Mouse (Mus musculus) layer of hippocampus, adult 9-10 months (tissue): Measurements from ENCODE around the gene Gm28308.

Experiments
- DNase-seq: peaks from one replicate; pipeline ENCODE4 v3.0.0; 2022; ENCODE audit warnings: low spot score

The Gm28308 gene

DNA sequence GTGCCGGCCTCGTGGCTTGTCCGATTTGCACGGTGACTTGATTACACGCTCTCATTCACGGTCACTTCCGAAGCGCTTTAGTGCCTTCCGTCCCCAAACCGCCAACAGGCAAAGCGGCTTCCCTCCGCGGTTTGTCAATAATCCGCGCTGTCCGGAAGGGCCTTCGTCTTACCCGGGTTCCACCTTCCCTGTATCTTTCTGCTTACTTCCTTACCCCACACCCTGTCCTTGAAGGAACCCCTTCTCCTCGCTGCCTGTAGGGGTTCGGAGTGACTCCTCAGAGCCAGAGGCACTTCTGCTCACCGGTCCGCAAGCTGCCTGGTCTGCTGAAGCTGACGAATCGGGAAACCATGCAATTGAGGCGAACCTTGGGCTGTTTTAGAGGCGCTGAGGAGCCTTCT, 33.3 kb upstream of the Gm28308 start:
- DNase-seq = no peak

- no peak for DNase-seq
Observed at GRCm38 (mm10) chr6:52245757-52246142, 32.6 kb upstream of the Gm28308 start, which contains the start of gene Hoxa11. Hoxa11 (minus strand) TSS chr6:52245810.

GRCm38 (mm10) chr6:52245040-52245756, 32.1 kb upstream of the Gm28308 start:
- no peak for DNase-seq

- DNase-seq = no peak
Observed at GRCm38 (mm10) chr6:52244471-52245039, 31.4 kb upstream of the Gm28308 start.

- DNase-seq = no peak
Observed at GRCm38 (mm10) chr6:52243681-52244121, 30.6 kb upstream of the Gm28308 start.

DNA sequence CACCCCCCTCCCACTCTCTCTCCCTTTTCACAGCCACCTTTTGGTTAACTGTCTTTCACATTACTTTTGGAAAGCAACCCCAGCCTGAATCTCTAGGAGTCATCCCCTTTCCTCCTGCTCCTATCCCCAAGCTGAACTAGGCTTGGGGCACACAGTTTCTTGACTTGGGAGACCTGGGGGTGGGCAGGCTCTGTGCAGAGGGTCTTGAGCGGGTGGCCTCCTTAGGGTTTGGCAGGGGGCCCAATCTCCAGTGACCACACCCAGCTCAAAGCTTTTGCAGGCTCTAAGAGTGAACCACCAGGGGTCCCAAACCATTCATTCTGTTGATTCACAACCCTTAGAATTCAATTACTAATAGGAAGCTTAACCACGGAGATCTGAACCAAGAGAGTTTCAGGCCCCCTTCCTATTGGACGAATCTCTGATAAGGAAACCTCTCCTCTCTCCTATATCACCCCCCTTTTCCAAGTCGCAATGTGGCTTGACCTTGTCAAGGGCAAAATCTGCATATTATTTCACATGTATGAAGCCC, 29.7 kb upstream of the Gm28308 start:
- DNase-seq = no peak

- DNase-seq = no peak
Observed at GRCm38 (mm10) chr6:52241001-52241621, 28.0 kb upstream of the Gm28308 start.

- no peak for DNase-seq
Observed at GRCm38 (mm10) chr6:52240389-52241000, 27.4 kb upstream of the Gm28308 start, which contains the start of gene Hoxa10. Hoxa10 (minus strand) TSS chr6:52240854.

GRCm38 (mm10) chr6:52239625-52240388, 26.7 kb upstream of the Gm28308 start:
- no peak for DNase-seq

DNA sequence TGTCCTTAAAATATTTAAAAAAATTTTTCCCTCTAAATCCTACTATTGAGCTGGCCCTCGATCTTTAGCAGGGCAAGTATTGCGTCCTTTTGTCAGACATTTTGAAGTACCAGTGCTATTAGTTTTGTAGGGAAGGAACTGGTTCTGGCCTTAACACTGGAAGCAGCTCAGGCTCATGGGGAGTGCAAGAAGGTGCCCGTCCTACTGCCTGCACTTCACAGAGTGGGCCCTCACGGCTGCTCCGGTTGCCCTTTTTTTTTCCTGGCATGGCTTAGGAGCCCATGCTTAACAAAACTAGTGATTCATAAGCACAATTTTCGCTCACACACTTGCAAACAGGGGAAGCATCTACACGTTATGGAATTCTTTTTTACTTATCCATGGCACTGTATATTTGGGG, 25.8 kb upstream of the Gm28308 start:
- DNase-seq = no peak

DNA sequence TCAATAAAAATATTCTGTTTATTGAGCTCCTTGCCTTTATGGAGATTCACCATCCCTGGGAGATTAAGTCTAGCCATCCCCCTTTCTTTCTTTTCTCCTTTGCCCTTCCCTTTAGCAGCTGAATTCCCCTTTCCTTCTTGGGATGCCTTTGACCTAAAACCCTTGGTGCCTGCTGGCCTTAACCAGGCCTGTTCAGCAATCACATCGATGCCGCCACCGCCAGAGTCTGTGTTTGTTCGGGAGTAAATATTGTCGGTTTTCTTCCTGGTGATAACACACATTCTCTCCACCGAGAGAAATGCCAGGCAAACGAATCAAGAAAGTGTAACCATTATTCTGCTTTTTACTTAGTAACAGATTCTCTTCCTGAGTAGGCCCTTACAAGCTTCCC, 25.0 kb upstream of the Gm28308 start:
- no peak for DNase-seq

GRCm38 (mm10) chr6:52237346-52238154, 24.4 kb upstream of the Gm28308 start:
- no peak for DNase-seq

DNA sequence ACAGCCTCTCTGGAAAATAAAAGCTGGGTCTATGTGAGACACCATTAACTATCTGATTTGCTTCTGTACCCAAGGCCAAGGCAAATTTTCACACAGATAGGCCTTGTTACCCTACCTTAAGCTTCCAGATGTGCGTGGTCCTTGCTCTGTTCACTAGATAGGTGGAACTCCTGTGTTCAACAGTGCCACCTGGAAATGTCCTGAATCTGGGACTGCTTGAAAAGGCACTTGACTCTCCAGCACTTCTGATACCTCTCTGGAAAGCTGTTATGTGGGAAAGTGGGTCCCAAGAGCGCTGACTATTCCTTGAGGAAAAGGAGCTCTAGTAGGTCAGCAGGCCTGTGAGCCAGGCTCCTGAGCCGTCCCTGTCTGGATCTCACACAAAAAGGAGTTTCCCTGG, 23.7 kb upstream of the Gm28308 start:
- no peak for DNase-seq

GRCm38 (mm10) chr6:52235866-52236265, 22.7 kb upstream of the Gm28308 start:
- DNase-seq = no peak

GRCm38 (mm10) chr6:52235267-52235666, 22.1 kb upstream of the Gm28308 start:
- DNase-seq = no peak

DNA sequence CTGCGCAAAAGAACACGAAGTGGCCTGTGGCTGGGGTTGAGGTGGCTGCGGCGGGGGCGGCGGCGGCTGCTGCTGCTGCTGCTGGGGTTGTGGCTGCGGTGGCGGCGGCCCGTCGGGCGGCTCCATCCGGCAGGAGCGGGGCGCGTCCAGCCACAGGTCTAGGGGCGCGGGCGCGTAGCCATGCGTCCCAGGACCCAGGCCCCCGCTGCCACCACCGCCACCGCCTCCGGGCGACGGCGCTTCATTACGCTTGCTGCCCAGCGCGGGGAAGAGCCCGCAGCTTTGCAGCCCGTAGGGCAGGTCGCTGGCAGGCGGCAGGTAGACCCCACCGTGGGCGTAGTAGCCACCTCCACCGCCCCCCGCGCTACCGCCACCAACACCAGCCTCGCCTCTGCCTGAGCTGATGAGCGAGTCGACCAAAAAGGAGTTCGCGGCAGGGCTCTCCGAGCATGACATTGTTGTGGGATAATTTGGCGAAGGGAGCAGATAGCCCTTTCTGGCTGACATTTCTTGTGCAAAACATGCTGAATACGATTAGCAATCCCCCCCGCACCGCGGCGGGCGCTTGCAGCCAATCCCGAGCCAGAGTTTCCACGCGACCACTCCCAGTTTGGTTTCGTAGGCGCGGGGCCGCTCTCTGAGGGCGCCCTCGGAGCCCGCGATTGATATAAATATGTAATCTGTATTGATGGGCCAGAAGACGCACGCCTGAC, 21.4 kb upstream of the Gm28308 start:
- no peak for DNase-seq

GRCm38 (mm10) chr6:52233546-52234427, 20.6 kb upstream of the Gm28308 start:
- DNase-seq = no peak

DNA sequence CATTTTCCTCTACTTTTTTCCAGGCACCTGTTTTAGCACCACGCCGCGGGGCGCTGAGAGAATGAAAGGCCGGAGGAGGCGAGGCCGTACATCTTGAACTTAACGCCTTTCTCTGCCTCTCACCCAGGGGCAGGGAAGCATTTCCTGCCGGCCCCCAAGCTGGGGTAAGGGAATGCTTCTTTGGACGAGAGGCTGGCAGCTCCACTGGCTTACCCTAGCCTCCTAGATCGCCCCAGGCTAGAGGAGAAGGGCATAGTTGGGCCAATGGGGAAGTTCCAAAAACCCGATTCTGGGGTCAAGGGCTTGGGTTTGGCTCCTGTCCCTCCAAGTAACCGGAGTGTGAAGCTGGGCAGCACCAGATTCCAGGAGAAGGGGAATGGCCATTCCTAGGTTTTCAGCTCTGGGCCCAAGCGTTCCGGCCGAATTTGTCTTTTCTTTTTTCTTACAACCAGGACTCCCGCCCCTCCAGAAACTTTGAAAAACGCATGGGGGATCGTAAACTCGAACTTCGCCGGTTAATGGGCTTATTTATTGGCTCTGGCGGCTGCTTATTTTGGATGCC, 19.9 kb upstream of the Gm28308 start:
- DNase-seq = no peak

DNA sequence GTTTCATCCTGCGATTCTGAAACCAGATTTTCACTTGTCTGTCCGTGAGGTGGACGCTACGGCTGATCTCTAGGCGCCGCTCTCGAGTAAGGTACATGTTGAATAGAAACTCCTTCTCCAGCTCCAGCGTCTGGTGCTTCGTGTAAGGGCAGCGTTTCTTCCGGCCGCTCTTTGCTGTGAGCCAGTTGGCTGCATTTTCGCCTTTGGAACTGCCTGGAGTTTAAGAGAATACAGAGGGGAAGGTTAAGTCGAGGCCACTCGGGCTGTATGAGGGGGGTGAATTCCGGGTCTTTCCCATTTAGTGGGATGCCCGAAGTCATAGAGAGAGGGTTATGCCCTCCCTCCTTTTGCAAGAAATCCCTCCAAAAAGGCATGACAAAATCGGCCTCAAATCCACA, 19.4 kb upstream of the Gm28308 start:
- no peak for DNase-seq
